Mouse (Mus musculus): ENCODE measurements around the gene Prss36. TPM values are rescaled to one million over a fixed set of nuclear protein-coding genes. Genes with fewer than 3 reads are reported as not detected.

The Prss36 gene
- total RNA-seq, 2 experiments from 2014 or later = 6.2 to 11.4 TPM

DNA sequence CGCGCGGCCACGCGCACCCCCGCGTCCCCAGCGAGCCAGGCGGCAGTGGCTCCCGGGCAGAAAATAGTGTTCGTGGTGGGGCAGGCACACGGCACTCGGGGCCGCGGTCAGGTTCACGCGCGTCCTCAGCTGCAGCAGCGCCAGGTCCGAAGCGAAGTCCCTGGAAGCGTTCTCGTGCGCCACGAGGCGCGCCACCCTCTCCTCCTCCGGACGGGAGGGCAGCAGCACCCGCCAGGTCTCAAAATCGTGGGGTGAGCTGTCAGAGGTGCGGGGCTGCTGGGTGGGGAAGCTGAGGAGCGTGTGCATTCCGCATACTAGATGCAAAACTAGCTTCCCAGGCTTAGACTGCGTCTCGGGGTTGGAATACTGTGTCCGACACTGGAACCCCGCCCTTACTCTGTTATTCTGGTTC, 10.8 kb downstream of the Prss36 start:
- no peak for DNase-seq (ENCODE audit: low spot score in 2 of 2)

GRCm38 (mm10) chr7:127935028-127935722, 11.3 kb downstream of the Prss36 start:
- DNase-seq (ENCODE audit: low spot score in 2 of 2) = peak; percentile 95

GRCm38 (mm10) chr7:127934075-127934474, 12.4 kb downstream of the Prss36 start:
- no peak for DNase-seq (ENCODE audit: low spot score in 2 of 2)

GRCm38 (mm10) chr7:127932273-127933031, 14.1 kb downstream of the Prss36 start:
- DNase-seq (ENCODE audit: low spot score in 2 of 2) = no peak

- DNase-seq (ENCODE audit: low spot score in 2 of 2) = peak in 1 of 2 experiments; percentile 32
Observed at GRCm38 (mm10) chr7:127931351-127932135, 15.0 kb downstream of the Prss36 start.

DNA sequence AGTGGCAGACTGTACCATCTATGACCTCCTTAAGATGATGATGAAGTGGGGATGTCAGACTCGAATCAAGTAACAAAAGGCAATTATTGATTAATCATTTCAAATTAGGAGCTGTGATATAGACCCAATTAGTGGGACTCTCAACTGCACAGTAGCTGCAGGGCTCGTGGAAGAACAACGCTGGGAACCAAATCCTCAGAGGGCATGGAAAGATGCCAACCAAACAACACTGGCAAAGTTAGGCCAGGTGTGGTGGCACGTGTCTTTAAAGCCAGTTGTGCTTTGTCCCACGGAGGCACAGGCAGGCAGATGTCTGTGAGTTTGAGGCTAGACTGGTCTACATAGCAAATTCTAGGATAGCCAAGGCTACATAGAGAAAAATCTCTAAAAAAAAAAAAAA, 15.9 kb downstream of the Prss36 start:
- DNase-seq (ENCODE audit: low spot score in 2 of 2) = no peak

DNA sequence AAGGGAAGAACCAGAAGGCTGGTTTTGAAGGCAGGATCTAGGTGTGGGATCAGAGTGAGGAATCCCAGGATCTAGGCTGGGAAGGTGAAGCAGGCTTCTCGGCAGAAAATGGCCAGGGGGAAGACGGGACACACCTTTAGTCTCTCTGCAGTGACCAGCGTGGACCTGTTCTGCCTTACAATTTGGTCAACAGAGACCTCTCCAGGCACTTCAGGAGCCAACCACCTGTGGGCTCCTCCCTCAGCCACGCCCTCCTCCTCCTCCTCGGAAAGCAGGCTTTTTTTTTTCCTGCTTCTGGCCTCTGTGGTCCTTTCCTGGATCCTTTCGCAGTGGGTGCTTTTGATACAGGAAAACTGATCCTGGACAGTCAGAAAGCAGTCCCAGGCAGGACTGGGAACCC, 16.6 kb downstream of the Prss36 start, which contains the start of gene Prss8:
Gene Prss8 (minus strand): TSS at position 182 of the 400 bp plus-strand sequence.
- no peak for DNase-seq (ENCODE audit: low spot score in 2 of 2)

- DNase-seq (ENCODE audit: low spot score in 2 of 2) = no peak
Observed at GRCm38 (mm10) chr7:127928596-127928995, 17.9 kb downstream of the Prss36 start.

GRCm38 (mm10) chr7:127927726-127928125, 18.8 kb downstream of the Prss36 start:
- no peak for DNase-seq (ENCODE audit: low spot score in 2 of 2)

DNA sequence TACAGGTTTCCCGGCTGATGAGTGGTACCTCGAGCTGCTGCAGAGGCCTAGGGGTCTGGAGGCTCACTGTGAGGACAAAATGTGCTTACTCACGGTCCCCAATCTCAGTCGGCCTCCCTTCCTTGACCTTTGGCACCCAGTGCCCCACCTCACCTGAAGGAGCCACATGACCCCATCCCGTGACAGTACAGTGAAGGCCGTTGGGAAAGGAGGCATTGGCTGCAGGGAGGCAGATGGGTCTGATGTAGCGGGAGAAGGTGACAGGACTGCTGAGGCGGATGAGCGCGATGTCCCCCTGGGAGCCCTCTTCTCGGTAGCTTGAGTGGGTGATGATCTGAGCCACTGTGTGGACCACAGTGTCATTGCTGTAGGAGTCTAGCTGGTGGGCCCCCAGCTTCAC, 19.7 kb downstream of the Prss36 start:
- no peak for DNase-seq (ENCODE audit: low spot score in 2 of 2)

- no peak for DNase-seq (ENCODE audit: low spot score in 2 of 2)
Observed at GRCm38 (mm10) chr7:127926066-127926465, 20.5 kb downstream of the Prss36 start.

DNA sequence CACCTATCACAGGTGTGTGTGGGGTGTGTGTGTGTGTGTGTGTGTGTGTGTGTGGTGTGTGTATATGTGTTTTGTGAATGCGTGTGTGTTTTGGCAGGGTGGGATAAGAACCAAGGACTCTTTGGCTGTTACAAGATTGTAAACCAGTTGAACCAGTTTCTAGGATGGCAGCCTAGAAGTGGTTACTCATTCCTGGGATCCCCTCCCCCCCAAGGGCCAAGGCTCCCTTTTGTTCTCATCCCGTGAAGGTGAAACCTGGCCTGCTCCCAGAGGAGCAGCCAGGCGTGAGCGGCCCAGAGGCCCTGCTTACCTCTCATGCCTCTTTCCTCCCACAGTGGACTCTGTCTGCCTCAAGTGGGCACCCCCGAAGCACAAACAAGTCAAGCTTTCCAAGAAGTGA, 21.3 kb downstream of the Prss36 start:
- DNase-seq (ENCODE audit: low spot score in 2 of 2) = no peak

DNA sequence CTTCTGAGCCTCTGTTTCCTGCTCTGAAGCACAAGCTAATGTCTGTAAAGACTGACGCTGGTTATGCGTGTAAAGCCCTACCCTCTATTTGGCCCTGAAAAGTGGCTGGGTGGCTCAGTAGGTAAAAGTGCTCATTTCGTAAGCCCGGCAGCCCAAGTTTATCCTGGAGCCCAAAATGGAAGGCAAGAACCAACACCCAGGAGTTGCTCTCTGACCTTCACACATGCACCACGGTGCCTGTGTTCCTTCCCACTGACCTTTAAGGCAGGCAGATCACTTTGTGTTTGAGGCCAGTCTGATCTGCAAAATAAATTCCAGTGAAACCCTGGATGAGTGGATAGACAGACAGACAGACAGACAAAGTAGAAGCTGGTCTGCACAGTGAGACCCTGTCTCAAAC, 22.8 kb downstream of the Prss36 start:
- no peak for DNase-seq (ENCODE audit: low spot score in 2 of 2)

DNA sequence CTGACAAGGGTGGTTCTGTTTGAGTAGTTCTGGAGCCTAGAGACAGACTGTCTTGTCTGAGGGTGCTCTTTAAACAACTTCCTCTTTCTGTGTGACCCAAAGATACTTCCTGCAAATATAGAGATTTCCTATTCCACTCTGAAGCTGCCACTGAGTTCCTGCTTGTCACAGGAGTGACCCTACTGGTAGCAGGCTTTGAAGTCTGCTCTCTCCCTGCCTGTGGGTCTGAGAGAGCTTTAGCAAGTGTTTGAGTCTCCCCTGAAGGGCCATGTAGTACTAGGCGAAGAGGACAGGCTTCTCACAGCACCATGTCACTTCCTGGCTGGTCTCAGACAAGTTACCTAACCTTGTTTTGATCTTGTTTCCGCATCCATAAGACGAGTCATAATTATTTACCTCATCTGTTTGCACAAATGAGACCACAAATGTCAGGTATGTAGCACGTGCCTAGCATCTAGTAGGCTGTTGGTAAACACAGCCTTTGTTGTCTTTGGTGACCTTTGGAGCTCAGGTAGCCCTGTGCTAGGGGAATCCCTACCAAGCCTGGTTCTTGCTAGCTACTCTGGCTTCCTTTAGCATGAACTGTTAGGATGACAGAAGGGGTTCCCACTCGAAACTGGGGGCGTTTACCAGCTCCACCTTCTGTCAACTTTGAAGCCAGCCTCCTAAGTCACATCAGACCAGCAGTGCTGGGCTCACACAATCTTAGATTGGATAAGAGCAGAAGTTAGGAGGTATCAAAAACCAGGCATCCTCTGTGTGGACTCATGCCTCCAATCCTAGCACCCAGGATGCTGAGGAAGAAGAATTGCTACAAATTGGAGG, 23.9 kb downstream of the Prss36 start:
- DNase-seq (ENCODE audit: low spot score in 2 of 2) = no peak

GRCm38 (mm10) chr7:127921516-127921915, 25.0 kb downstream of the Prss36 start:
- DNase-seq (ENCODE audit: low spot score in 2 of 2) = no peak

DNA sequence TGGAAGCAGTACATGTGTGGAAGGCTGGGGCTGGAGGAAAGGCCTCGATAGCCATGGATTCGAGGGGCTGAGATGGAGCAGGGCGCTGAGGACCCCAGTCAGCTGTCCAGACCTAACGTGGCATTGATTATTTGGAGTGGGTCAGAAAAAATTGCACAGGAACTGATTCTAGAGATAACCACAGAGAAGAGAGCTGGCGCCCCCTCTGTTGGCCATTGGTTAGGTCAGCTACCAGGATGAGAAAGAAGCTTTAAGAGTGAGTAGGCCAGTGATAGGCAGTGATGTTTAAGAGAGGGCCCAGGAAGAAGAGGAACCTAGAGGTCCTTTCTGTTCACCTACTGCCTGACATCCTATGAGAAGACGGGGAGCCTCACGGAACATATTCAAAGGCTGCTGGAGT, 27.2 kb downstream of the Prss36 start:
- no peak for DNase-seq (ENCODE audit: low spot score in 2 of 2)

GRCm38 (mm10) chr7:127918203-127918602, 28.3 kb downstream of the Prss36 start:
- no peak for DNase-seq (ENCODE audit: low spot score in 2 of 2)

- DNase-seq (ENCODE audit: low spot score in 2 of 2) = no peak
Observed at GRCm38 (mm10) chr7:127915293-127915692, 31.2 kb downstream of the Prss36 start.

DNA sequence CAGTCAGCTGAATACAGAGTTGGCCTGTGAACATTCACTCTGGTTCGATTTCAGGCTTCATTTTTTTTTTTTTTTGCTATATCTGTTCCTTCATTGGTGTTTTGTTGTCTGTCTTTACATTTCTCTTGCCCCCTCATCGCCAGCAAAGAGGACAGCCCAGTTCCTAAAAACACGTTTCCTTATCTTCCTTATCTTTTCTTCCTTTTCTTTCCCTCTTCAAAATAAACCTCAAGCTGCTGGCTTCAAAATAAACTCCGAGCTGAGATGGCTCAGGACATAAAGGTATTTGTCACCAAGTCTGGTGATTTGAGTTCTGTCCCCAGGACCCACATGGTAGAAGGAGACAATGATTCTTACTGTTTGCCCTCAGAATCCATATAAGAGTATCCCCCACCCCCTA, 33.6 kb downstream of the Prss36 start:
- no peak for DNase-seq (ENCODE audit: low spot score in 2 of 2)

- peak; percentile 74 to 76 for DNase-seq (ENCODE audit: low spot score in 2 of 2)
Observed at GRCm38 (mm10) chr7:127912190-127912871, 34.2 kb downstream of the Prss36 start, which contains the start of gene Kat8. Gene Kat8, plus strand, starts transcription at chr7:127912516.
